Comparison of ENCODE assay signal across 8 mouse cellular contexts in genomic region chr11:75656621-75657590, GRCm38 (mm10). TPM values are rescaled to one million over a fixed set of nuclear protein-coding genes. Genes with fewer than 3 reads are reported as not detected.
DNase-seq lines count a peak whose midpoint lies in the region; ATAC-seq lines count a peak whose summit lies in the region.

No protein-coding gene starts in this region.

- H3K4me2 ChIP-seq in forebrain, embryonic 13.5 days: peak overlapping the region; percentile 97
- peak overlapping the region; percentile 98 for H3K4me2 ChIP-seq in midbrain, embryonic 15.5 days

- peaks cover 46% of the 10 kb centered on the region for H3K27me3 ChIP-seq in forebrain, embryonic 13.5 days
- peaks cover 50% of the 10 kb centered on the region for H3K27me3 ChIP-seq in limb, embryonic 10.5 days (ENCODE audit: low read depth, poor library complexity, severe bottlenecking)
- peaks cover 32% of the 10 kb centered on the region for H3K27me3 ChIP-seq in midbrain, embryonic 15.5 days (replicated peaks)

- WGBS in forebrain, embryonic 13.5 days: 59% methylated on average over 19 of the region's 20 CpGs
- 64% methylated on average over 19 of the region's 20 CpGs for WGBS in limb, embryonic 10.5 days
- 61% methylated on average over 20 of the region's 20 CpGs for WGBS in midbrain, embryonic 15.5 days

- ATAC-seq in forebrain, embryonic 13.5 days: no peak
- no peak for ATAC-seq in midbrain, embryonic 15.5 days (replicated peaks)
- no peak for ATAC-seq in cerebellum, adult (ENCODE audit: insufficient number of reproducible peaks, low FRiP score, low TSS enrichment)

- peaks cover 41% of the 10 kb centered on the region for H3K4me1 ChIP-seq in forebrain, embryonic 13.5 days
- peaks cover 49% of the 10 kb centered on the region for H3K4me1 ChIP-seq in limb, embryonic 10.5 days
- peaks cover 34% of the 10 kb centered on the region for H3K4me1 ChIP-seq in midbrain, embryonic 15.5 days

- H3K4me3 ChIP-seq in forebrain, embryonic 13.5 days: peak overlapping the region; percentile 64
- H3K4me3 ChIP-seq in limb, embryonic 10.5 days: peak overlapping the region; percentile 67
- H3K4me3 ChIP-seq in midbrain, embryonic 15.5 days: peak overlapping the region; percentile 69

- peak; percentile 28 for DNase-seq in retina, postnatal 1 day
- no peak for DNase-seq in retina, embryonic 14.5 days (ENCODE audit: low spot score)
- no peak for DNase-seq in limb, embryonic 10.5 days (ENCODE audit: low spot score)
- no peak for DNase-seq in frontal cortex, postnatal 36 days (ENCODE audit: low spot score in 2 of 2)
- no peak for DNase-seq in urinary bladder, postnatal 14 days (ENCODE audit: low spot score)

- H3K9ac ChIP-seq in forebrain, embryonic 13.5 days: peak overlapping the region; percentile 72
- no peak overlapping the region for H3K9ac ChIP-seq in midbrain, embryonic 15.5 days

- no peak overlapping the region for H3K27ac ChIP-seq in forebrain, embryonic 13.5 days
- peak overlapping the region; percentile 84 for H3K27ac ChIP-seq in limb, embryonic 10.5 days
- H3K27ac ChIP-seq in midbrain, embryonic 15.5 days: no peak overlapping the region

- H3K9me3 ChIP-seq in forebrain, embryonic 13.5 days (replicated peaks): no peaks in the 10 kb centered on the region
- no peaks in the 10 kb centered on the region for H3K9me3 ChIP-seq in limb, embryonic 10.5 days (replicated peaks)
- no peaks in the 10 kb centered on the region for H3K9me3 ChIP-seq in midbrain, embryonic 15.5 days

- H3K36me3 ChIP-seq in forebrain, embryonic 13.5 days (ENCODE audit: poor library complexity, severe bottlenecking): peaks cover 14% of the 10 kb centered on the region; the same call in 1 of the 2 replicates
- peaks cover 32% of the 10 kb centered on the region for H3K36me3 ChIP-seq in limb, embryonic 10.5 days
- no peaks in the 10 kb centered on the region for H3K36me3 ChIP-seq in midbrain, embryonic 15.5 days (replicated peaks)

RNA-seq across cellular contexts. Expression of gene Myo1c, which starts 6.6 kb away (rescaled TPM):
- polyA plus RNA-seq in forebrain, embryonic 13.5 days (2015; fragmentation: Nextera tagmentation; extraction: Ambion mirVana): 6.1 and 6.9 TPM in 2 replicates
- polyA plus RNA-seq in limb, embryonic 10.5 days (2016; fragmentation: Nextera tagmentation; extraction: Ambion mirVana): 19.7 and 20.2 TPM in 2 replicates
- polyA plus RNA-seq in midbrain, embryonic 15.5 days (2015; fragmentation: Nextera tagmentation; extraction: Ambion mirVana): 9.4 and 9.8 TPM in 2 replicates

RNA-seq across cellular contexts. Expression of gene Crk, which starts 22.2 kb away (rescaled TPM):
- polyA plus RNA-seq in forebrain, embryonic 13.5 days (2015; fragmentation: Nextera tagmentation; extraction: Ambion mirVana): 124 and 133 TPM in 2 replicates
- 105 and 123 TPM in 2 replicates for polyA plus RNA-seq in limb, embryonic 10.5 days (2016; fragmentation: Nextera tagmentation; extraction: Ambion mirVana)
- 117 and 118 TPM in 2 replicates for polyA plus RNA-seq in midbrain, embryonic 15.5 days (2015; fragmentation: Nextera tagmentation; extraction: Ambion mirVana)

RNA-seq across cellular contexts. Expression of gene Inpp5k, which starts 26.1 kb away (rescaled TPM):
- polyA plus RNA-seq in forebrain, embryonic 13.5 days (2015; fragmentation: Nextera tagmentation; extraction: Ambion mirVana): 32.7 and 33.8 TPM in 2 replicates
- 14.4 and 17.6 TPM in 2 replicates for polyA plus RNA-seq in limb, embryonic 10.5 days (2016; fragmentation: Nextera tagmentation; extraction: Ambion mirVana)
- polyA plus RNA-seq in midbrain, embryonic 15.5 days (2015; fragmentation: Nextera tagmentation; extraction: Ambion mirVana): 45.1 and 47.0 TPM in 2 replicates
